Mouse (Mus musculus) liver, adult 2 months (tissue): Measurements from ENCODE around the gene Agap1.

ENCODE experiments used
- CTCF ChIP-seq: fragments of 200-500 bp; IDR thresholded peaks from 2 replicates; pipeline ENCODE4 v1.5.1; 2011; ENCODE audit warnings: low read depth, low read length, control low read depth
- POLR2A ChIP-seq: fragments of 200-500 bp; IDR thresholded peaks from 2 replicates; pipeline ENCODE4 v1.6.1; 2011; ENCODE audit warnings: low read length, control low read depth; ENCODE audit not compliant: insufficient read depth; ENCODE audit errors: extremely low read depth

DNA sequence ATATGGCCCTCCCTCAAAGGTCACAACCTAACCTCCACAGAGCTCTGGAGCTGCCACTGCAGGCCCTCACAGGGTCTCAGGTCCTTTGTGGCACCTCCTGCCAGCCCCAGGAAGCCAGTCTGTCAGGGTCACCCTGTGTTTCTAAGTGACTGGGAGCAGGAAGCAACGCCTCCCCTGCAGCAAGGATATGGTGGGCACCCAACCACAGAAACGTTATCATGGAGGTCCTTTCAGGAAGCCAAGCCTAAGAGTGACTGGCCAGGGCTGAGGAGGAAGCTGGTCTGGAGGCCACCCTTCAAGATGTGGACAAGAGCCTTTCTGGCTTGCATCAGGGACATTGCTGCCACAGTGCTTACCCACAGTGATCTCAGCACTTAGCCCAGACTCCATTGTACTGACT is 444.4 kb downstream of the Agap1 start:
- no peak for TF ChIP-seq POLR2A
- no peak for TF ChIP-seq CTCF
